Mouse (Mus musculus) heart, postnatal 0 days (tissue): ENCODE measurements at regions not wholly inside any gene's neighbourhood (a gene's known extent, or its start where the extent isn't known, plus 50 kb on each side); places are given as distances from the start of the nearest gene placed in this dataset.

Experiments used
- ATAC-seq: fragments of 200-750 bp; cut with Nextera tagmentation; 2 replicates; pipeline ENCODE4 v1.8.0; 2017; ENCODE audit warnings: low read depth, moderate number of reproducible peaks, moderate library complexity; ENCODE audit not compliant: insufficient read depth
- DNase-seq: peaks from one replicate; pipeline ENCODE4 v3.0.0-alpha.2; 2016; ENCODE audit warnings: low spot score
- H3K27ac ChIP-seq: fragments of 300-500 bp; sonication (generic); 2 replicates; pipeline ENCODE4 v1.5.1; 2014; ENCODE audit warnings: low read depth, mild to moderate bottlenecking
- H3K27me3 ChIP-seq: fragments of 300-500 bp; sonication (generic); 2 replicates; pipeline ENCODE4 v1.6.1; 2014; ENCODE audit warnings: low read length, mixed read lengths; ENCODE audit not compliant: control insufficient read depth, insufficient read depth
- H3K36me3 ChIP-seq: fragments of 300-500 bp; sonication (generic); replicated peaks from 2 replicates; pipeline ENCODE4 v1.6.1; 2014; ENCODE audit warnings: low read length, mixed read lengths; ENCODE audit not compliant: control insufficient read depth, insufficient read depth
- H3K4me1 ChIP-seq: fragments of 300-500 bp; sonication (generic); 2 replicates; pipeline ENCODE4 v1.6.1; 2014; ENCODE audit warnings: antibody characterized with exemption; ENCODE audit not compliant: control insufficient read depth, insufficient read depth
- H3K4me2 ChIP-seq: fragments of 300-500 bp; sonication (generic); 2 replicates; pipeline ENCODE4 v1.6.1; 2014; ENCODE audit warnings: low read depth, mild to moderate bottlenecking, low read length, moderate library complexity
- H3K4me3 ChIP-seq: fragments of 300-500 bp; sonication (generic); 2 replicates; pipeline ENCODE4 v1.5.1; 2014; ENCODE audit warnings: low read depth, low read length
- H3K9ac ChIP-seq: fragments of 300-500 bp; sonication (generic); replicated peaks from 2 replicates; pipeline ENCODE4 v1.6.1; 2014; ENCODE audit warnings: low read depth, low read length, mixed read lengths
- H3K9me3 ChIP-seq: fragments of 300-500 bp; sonication (generic); replicated peaks from 2 replicates; pipeline ENCODE4 v1.6.1; 2016; ENCODE audit warnings: low read length; ENCODE audit not compliant: control insufficient read depth
- CTCF ChIP-seq: IDR thresholded peaks from 2 replicates; pipeline ENCODE4 v1.5.1; 2016; ENCODE audit warnings: antibody characterized with exemption, control low read depth, low read depth
- EP300 ChIP-seq: IDR thresholded peaks from 2 replicates; pipeline ENCODE4 v1.6.1; 2016; ENCODE audit warnings: antibody characterized with exemption, low read depth
- WGBS: fragments of 180-500 bp; shearing (Covaris S2); extraction: QIAGEN DNeasy Blood & Tissue Kit; methylation state at CpG from one replicate; pipeline ENCODE4 v1.1.7; 2014; 5-methylcytosine and 5-hydroxymethylcytosine counted together

GRCm38 (mm10) chr3:33957676-33958075, 62.1 kb upstream of the Fxr1 start:
- no peak for DNase-seq
- 54% methylated on average over 10 of the region's 10 CpGs for WGBS
- H3K36me3 ChIP-seq: no peaks in the 10 kb centered on the region
- H3K9me3 ChIP-seq: no peaks in the 10 kb centered on the region
- H3K4me2 ChIP-seq: no peak overlapping the region
- no peak for ATAC-seq
- 0 out of 2 replicates have a peak, but pooled peaks cover 5% of the 10 kb centered on the region for H3K4me1 ChIP-seq
- H3K27me3 ChIP-seq: peaks cover 7% of the 10 kb centered on the region; the same call in 1 of the 2 replicates
- H3K27ac ChIP-seq: no peak overlapping the region
- no peak for TF ChIP-seq CTCF
- TF ChIP-seq EP300: no peak
- no peak overlapping the region for H3K9ac ChIP-seq
- H3K4me3 ChIP-seq: no peak overlapping the region

GRCm38 (mm10) chr3:33958216-33958615, 61.5 kb upstream of the Fxr1 start:
- no peak overlapping the region for H3K4me3 ChIP-seq

GRCm38 (mm10) chr3:33960211-33960610, 59.5 kb upstream of the Fxr1 start:
- TF ChIP-seq CTCF (no peak), EP300 (no peak)

More at GRCm38 (mm10) chr3:33958216-33958615, 61.5 kb upstream of the Fxr1 start:
- DNase-seq (no peak), ATAC-seq (no peak)
- Histone ChIP-seq H3K9me3 (no peaks in the 10 kb centered on the region), H3K27ac (no peak overlapping the region), H3K9ac (no peak overlapping the region), H3K4me1 (0 out of 2 replicates have a peak, but pooled peaks cover 5% of the 10 kb centered on the region), H3K27me3 (peaks cover 7% of the 10 kb centered on the region; the same call in 1 of the 2 replicates), H3K36me3 (no peaks in the 10 kb centered on the region), H3K4me2 (no peak overlapping the region)
- TF ChIP-seq EP300 (no peak), CTCF (no peak)
- 76% methylated on average over 4 of the region's 4 CpGs for WGBS

GRCm38 (mm10) chr3:33962938-33963337, 56.8 kb upstream of the Fxr1 start:
- Histone ChIP-seq H3K4me1 (no peaks in the 10 kb centered on the region), H3K27me3 (no peaks in the 10 kb centered on the region), H3K36me3 (no peaks in the 10 kb centered on the region), H3K4me3 (no peak overlapping the region), H3K9me3 (no peaks in the 10 kb centered on the region), H3K27ac (no peak overlapping the region), H3K9ac (no peak overlapping the region), H3K4me2 (no peak overlapping the region)
- TF ChIP-seq EP300 (no peak), CTCF (no peak)
- ATAC-seq: no peak
- WGBS: 54% methylated on average over 5 of the region's 5 CpGs
- DNase-seq: no peak

More at GRCm38 (mm10) chr3:33960211-33960610, 59.5 kb upstream of the Fxr1 start:
- Histone ChIP-seq H3K9ac (no peak overlapping the region), H3K36me3 (no peaks in the 10 kb centered on the region), H3K4me3 (no peak overlapping the region), H3K4me2 (no peak overlapping the region), H3K27ac (no peak overlapping the region), H3K4me1 (0 out of 2 replicates have a peak, but pooled peaks cover 5% of the 10 kb centered on the region), H3K27me3 (peaks cover 7% of the 10 kb centered on the region; the same call in 1 of the 2 replicates), H3K9me3 (no peaks in the 10 kb centered on the region)
- ATAC-seq: no peak
- 51% methylated on average over 6 of the region's 6 CpGs for WGBS
- no peak for DNase-seq

GRCm38 (mm10) chr3:33967184-33967583, 52.6 kb upstream of the Fxr1 start:
- no peaks in the 10 kb centered on the region for H3K36me3 ChIP-seq
- WGBS: 44% methylated on average over 8 of the region's 8 CpGs
- H3K4me2 ChIP-seq: no peak overlapping the region
- H3K4me3 ChIP-seq: no peak overlapping the region
- DNase-seq (no peak), ATAC-seq (no peak)
- no peak overlapping the region for H3K9ac ChIP-seq
- no peaks in the 10 kb centered on the region for H3K4me1 ChIP-seq
- H3K27ac ChIP-seq: no peak overlapping the region
- H3K9me3 ChIP-seq: no peaks in the 10 kb centered on the region
- TF ChIP-seq EP300: no peak
- TF ChIP-seq CTCF: no peak
- no peaks in the 10 kb centered on the region for H3K27me3 ChIP-seq
